Mouse (Mus musculus) left cerebral cortex, adult 6 months (tissue): Measurements from ENCODE around the gene Trim54. TPM values are rescaled to one million over a fixed set of nuclear protein-coding genes. Genes with fewer than 3 reads are reported as not detected.

Experiments used
- long read RNA-seq, 2 experiments: library from polyadenylated mRNA; unstranded; transcript quantifications; one replicate each; pipeline ENCODE4 v2.0.0; 2019 to 2020
- polyA plus RNA-seq: library from polyadenylated mRNA; unstranded; fragments of <200 nt; fragmentation: Nextera tagmentation; gene quantifications from 2 replicates; pipeline ENCODE4 v1.2.3, GENCODE M21; 2021

The Trim54 gene
- polyA plus RNA-seq, result 1.3 and 3.7 TPM in 2 replicates
- long read RNA-seq, experiment 1, partial matches to known transcripts, result 2 of 2 reads
- long read RNA-seq, experiment 1, other reads (novel, unspliced or antisense), result 0 of 2 reads
- long read RNA-seq, experiment 2, partial matches to known transcripts, result 4 of 4 reads
- long read RNA-seq, experiment 2, other reads (novel, unspliced or antisense), result 0 of 4 reads

GRCm38 (mm10) chr5:31116354-31116753 is at the start of gene Trim54:
Trim54 (plus strand) TSS chr5:31116712.

GRCm38 (mm10) chr5:31105814-31106335 is 10.6 kb upstream of the Trim54 start, which contains the start of gene Dnajc5g:
Dnajc5g (plus strand) TSS chr5:31106285.

GRCm38 (mm10) chr5:31108000-31108490 is 8.5 kb upstream of the Trim54 start, which contains the start of gene Slc30a3:
Slc30a3 (minus strand) TSS chr5:31108237.

GRCm38 (mm10) chr5:31138241-31138967 is 21.9 kb downstream of the Trim54 start, which contains the start of gene Ucn:
Ucn (minus strand) TSS chr5:31138829.

GRCm38 (mm10) chr5:31154152-31154553 is 37.6 kb downstream of the Trim54 start, which contains the start of gene Mpv17:
Mpv17 (minus strand) TSS chr5:31154251.

GRCm38 (mm10) chr5:31179766-31180630 is 63.5 kb downstream of the Trim54 start, which contains the start of the genes Gm29609 and Gtf3c2:
Gm29609 (minus strand) TSS chr5:31179911.
Gtf3c2 (minus strand) TSS chr5:31180144.

Other genes with a start within 250 kb of the Trim54 start
- 25.5 and 29.6 TPM in 2 replicates for gene Tmem214, start 248.7 kb upstream of the Trim54 start, polyA plus RNA-seq
- 1.9 and 3.9 TPM in 2 replicates for gene Agbl5, start 228.0 kb upstream of the Trim54 start, polyA plus RNA-seq
- 144 and 177 TPM in 2 replicates for gene Ost4, start 208.9 kb upstream of the Trim54 start, polyA plus RNA-seq
- gene Emilin1, start 203.3 kb upstream of the Trim54 start, polyA plus RNA-seq, result 0.54 and 1.2 TPM in 2 replicates
- 39.2 and 45.3 TPM in 2 replicates for gene Khk, start 195.3 kb upstream of the Trim54 start, polyA plus RNA-seq
- gene Cgref1, start 171.1 kb upstream of the Trim54 start, polyA plus RNA-seq, result 12.5 and 33.9 TPM in 2 replicates
- gene Preb, start 156.4 kb upstream of the Trim54 start, polyA plus RNA-seq, result 52.2 and 64.1 TPM in 2 replicates
- 0.06 and 0.12 TPM in 2 replicates for gene Tcf23, start 148.1 kb upstream of the Trim54 start, polyA plus RNA-seq
- gene Atraid, start 68.4 kb upstream of the Trim54 start, polyA plus RNA-seq, result 160 and 215 TPM in 2 replicates
- 10.2 and 12.3 TPM in 2 replicates for gene Slc5a6, start 67.8 kb upstream of the Trim54 start, polyA plus RNA-seq
- 1.8 and 2.1 TPM in 2 replicates for gene Cad, start 61.9 kb upstream of the Trim54 start, polyA plus RNA-seq
- not detected in 2 replicates for gene Dnajc5g, start 10.4 kb upstream of the Trim54 start, polyA plus RNA-seq
- 124 and 157 TPM in 2 replicates for gene Slc30a3, start 8.5 kb upstream of the Trim54 start, polyA plus RNA-seq
- 1.5 and 3.0 TPM in 2 replicates for gene Ucn, start 22.1 kb downstream of the Trim54 start, polyA plus RNA-seq
- 108 and 150 TPM in 2 replicates for gene Mpv17, start 37.5 kb downstream of the Trim54 start, polyA plus RNA-seq
- gene Gm29609, start 63.2 kb downstream of the Trim54 start, polyA plus RNA-seq, result 1.6 and 3.7 TPM in 2 replicates
- gene Gtf3c2, start 63.4 kb downstream of the Trim54 start, polyA plus RNA-seq, result 10.6 and 14.0 TPM in 2 replicates
- 86.9 and 116 TPM in 2 replicates for gene Snx17, start 76.5 kb downstream of the Trim54 start, polyA plus RNA-seq
- gene Eif2b4, start 76.7 kb downstream of the Trim54 start, polyA plus RNA-seq, result 33.7 and 35.8 TPM in 2 replicates
- gene Zfp513, start 85.6 kb downstream of the Trim54 start, polyA plus RNA-seq, result 1.3 and 11.3 TPM in 2 replicates
- 74.2 and 79.4 TPM in 2 replicates for gene Ppm1g, start 104.0 kb downstream of the Trim54 start, polyA plus RNA-seq
- gene Nrbp1, start 124.2 kb downstream of the Trim54 start, polyA plus RNA-seq, result 78.2 and 83.0 TPM in 2 replicates
- gene Gm9970, start 124.5 kb downstream of the Trim54 start, polyA plus RNA-seq, result not detected in 2 replicates
- 0.58 and 0.74 TPM in 2 replicates for gene Krtcap3, start 135.0 kb downstream of the Trim54 start, polyA plus RNA-seq
- gene Ift172, start 174.4 kb downstream of the Trim54 start, polyA plus RNA-seq, result 12.5 and 12.6 TPM in 2 replicates
- 60.3 and 108 TPM in 2 replicates for gene Fndc4, start 179.4 kb downstream of the Trim54 start, polyA plus RNA-seq
- not detected in 2 replicates for gene Gckr, start 180.7 kb downstream of the Trim54 start, polyA plus RNA-seq